Mouse (Mus musculus): Measurements from ENCODE around the gene Tspan14.

Tspan14 gene

DNA sequence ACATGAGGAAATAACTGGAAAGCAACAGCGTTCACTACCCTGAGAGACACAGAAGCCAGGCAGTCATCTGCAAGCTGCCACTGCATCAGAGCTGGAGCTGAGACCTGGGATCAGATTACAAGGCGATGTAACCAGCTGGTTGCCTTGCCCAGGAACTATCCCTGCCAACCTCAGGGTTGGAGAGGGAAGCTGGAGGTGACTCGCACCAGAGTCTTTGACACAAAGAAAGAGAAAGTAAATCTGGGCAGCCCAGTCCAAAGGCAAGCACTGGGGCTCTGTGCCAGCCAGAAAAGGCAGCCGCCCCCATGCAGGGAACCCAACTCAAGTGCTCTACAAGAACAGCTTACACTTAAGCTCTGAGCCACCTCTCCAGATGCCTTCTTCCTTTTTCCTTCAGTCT, 81.4 kb downstream of the Tspan14 start:
- DNase-seq (ENCODE audit: low spot score in 2 of 2): no peak

DNA sequence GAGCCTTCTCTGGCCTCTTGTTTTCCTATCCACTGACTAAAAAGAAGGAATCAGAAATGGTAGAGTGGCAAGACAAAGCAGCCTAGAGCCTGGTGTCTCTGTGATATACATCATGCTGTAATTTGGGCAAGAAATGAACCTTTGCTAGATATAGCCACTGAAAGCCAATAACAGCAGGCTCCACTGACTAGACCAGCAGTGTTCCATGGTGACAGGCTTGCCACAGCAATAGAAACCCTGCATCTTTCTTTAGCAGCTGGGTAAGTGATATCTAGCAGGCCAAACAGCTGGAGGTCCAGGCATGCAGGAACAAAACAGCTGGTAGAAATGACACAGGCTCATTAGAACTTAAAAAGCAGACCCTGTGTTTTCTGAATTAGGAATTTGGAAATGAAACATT, 92.0 kb downstream of the Tspan14 start:
- no peak for DNase-seq (ENCODE audit: low spot score in 2 of 2)

GRCm38 (mm10) chr14:40873961-40874360, 92.6 kb downstream of the Tspan14 start:
- DNase-seq (ENCODE audit: low spot score in 2 of 2): no peak

DNA sequence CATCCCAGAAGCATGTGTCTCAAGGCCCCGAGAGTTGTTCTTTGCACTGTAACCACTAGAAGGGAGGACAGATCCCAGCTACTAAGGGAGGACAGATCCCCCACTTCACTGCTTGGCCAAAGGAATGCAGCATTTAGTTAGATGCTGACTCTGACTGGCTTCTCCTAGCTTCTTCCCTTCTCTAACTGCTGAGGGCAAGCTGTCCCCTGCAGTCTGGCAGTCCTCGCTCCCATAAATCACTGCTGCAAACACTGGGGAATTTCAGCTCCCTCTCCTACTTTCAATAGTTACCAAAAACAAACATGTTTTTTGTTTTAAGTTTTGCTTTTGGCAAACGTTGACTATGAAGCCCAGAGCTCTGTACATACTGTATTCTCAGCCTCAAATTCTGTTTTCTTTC, 96.0 kb downstream of the Tspan14 start:
- DNase-seq (ENCODE audit: low spot score in 2 of 2): no peak

GRCm38 (mm10) chr14:40864811-40865514, 101.6 kb downstream of the Tspan14 start:
- DNase-seq (ENCODE audit: low spot score in 2 of 2): no peak

GRCm38 (mm10) chr14:40863659-40864058, 102.9 kb downstream of the Tspan14 start:
- DNase-seq (ENCODE audit: low spot score in 2 of 2): no peak

DNA sequence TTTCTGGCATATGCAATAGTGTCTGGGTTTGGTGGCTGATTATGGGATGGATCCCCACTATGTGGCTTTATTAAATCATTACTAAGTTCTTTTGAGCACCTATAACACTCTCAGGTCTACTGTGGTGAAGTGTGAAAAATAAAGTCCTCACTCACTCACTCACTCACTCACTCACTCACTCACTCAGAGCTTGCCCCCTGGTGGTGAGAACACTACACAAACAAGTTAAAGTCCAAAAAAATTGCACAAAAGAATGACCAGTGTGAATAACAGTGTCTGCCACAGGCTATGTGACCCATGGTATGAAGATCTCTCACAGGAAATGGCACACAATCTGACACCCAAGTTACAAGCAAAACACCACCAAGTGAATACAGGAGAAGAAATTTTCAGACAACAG, 103.6 kb downstream of the Tspan14 start:
- DNase-seq (ENCODE audit: low spot score in 2 of 2): no peak

Data from frontal cortex, postnatal 14 days (tissue).